Mouse (Mus musculus): ENCODE data around the gene Pde6h.

- TF ChIP-seq CTCF (IDR thresholded peaks at IDR 0.05; ENCODE audit: borderline replicate concordance, extremely low read depth, insufficient read depth, insufficient read length) (no peak), POLR2A (IDR thresholded peaks at IDR 0.05; ENCODE audit: borderline replicate concordance, extremely low read depth, insufficient read depth, insufficient read length, poor library complexity, severe bottlenecking) (no peak)
Measured at GRCm38 (mm10) chr6:137002169-137002514, 78.5 kb downstream of the Pde6h start.
